Mouse (Mus musculus): ENCODE measurements around the gene Ncaph. TPM values are rescaled to one million over a fixed set of nuclear protein-coding genes. Genes with fewer than 3 reads are reported as not detected.

The Ncaph gene
- polyA plus RNA-seq, 1 experiment, result 6.1 TPM

DNA sequence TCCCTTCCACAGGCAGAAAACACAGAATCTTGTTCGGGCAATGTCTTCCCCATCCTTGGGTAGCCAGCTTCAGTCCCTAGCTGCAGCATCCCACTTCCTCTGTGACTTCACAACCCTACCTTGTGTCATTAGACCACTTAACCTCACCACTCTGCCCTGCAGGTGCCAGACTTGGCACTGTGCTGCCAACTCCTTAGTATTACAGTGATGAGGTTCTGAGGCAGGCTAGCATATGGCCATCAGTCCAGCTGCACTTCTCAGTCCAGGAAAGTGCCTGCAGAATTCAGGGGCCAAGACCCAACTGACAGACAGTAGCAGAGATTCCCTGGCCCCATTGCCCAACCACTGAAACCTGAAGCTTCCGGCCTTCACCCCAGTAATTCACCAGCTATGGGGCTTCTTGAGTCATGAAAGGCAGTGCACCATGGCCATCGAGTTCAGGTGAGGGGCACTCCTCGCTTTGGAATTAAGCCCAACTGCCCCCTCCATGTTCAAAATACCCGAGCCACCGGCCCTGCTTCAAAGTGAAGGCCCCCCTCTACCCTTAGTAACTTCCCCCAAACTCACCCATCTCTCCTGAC lies 8.9 kb upstream of the Ncaph start:
- no peaks in the 10 kb centered on the region for H3K27me3 ChIP-seq (ENCODE audit: control insufficient read depth, insufficient read depth, low read length)
- peak overlapping the region; percentile 39; the same call in 1 of the 2 replicates for H3K27ac ChIP-seq (ENCODE audit: control insufficient read depth, insufficient read depth, low read depth, low read length)
- H3K36me3 ChIP-seq (ENCODE audit: control insufficient read depth, insufficient read depth, low read length), result no peaks in the 10 kb centered on the region
- H3K4me3 ChIP-seq (ENCODE audit: control insufficient read depth, low read depth, low read length), result peak overlapping the region; percentile 90
- peaks cover 9% of the 10 kb centered on the region for H3K4me1 ChIP-seq (ENCODE audit: control insufficient read depth, insufficient read depth, low read length)
- TF ChIP-seq POLR2A (IDR thresholded peaks at IDR 0.05; ENCODE audit: control insufficient read depth, low read depth, low read length) (peak; percentile 71; the same call in 1 of the 2 replicates), CTCF (IDR thresholded peaks at IDR 0.05; ENCODE audit: control insufficient read depth, insufficient read depth, insufficient replicate concordance, low read depth, low read length) (no peak)

- H3K27me3 ChIP-seq (ENCODE audit: control insufficient read depth, insufficient read depth, low read length), result no peaks in the 10 kb centered on the region
- peaks cover 10% of the 10 kb centered on the region for H3K4me1 ChIP-seq (ENCODE audit: control insufficient read depth, insufficient read depth, low read length)
- TF ChIP-seq POLR2A (IDR thresholded peaks at IDR 0.05; ENCODE audit: control insufficient read depth, low read depth, low read length) (no peak), CTCF (IDR thresholded peaks at IDR 0.05; ENCODE audit: control insufficient read depth, insufficient read depth, insufficient replicate concordance, low read depth, low read length) (no peak)
- H3K36me3 ChIP-seq (ENCODE audit: control insufficient read depth, insufficient read depth, low read length), result no peaks in the 10 kb centered on the region
- peak overlapping the region; percentile 90 for H3K4me3 ChIP-seq (ENCODE audit: control insufficient read depth, low read depth, low read length)
- no peak overlapping the region for H3K27ac ChIP-seq (ENCODE audit: control insufficient read depth, insufficient read depth, low read depth, low read length)
Measured at GRCm38 (mm10) chr2:127142031-127142430, 8.3 kb upstream of the Ncaph start.

DNA sequence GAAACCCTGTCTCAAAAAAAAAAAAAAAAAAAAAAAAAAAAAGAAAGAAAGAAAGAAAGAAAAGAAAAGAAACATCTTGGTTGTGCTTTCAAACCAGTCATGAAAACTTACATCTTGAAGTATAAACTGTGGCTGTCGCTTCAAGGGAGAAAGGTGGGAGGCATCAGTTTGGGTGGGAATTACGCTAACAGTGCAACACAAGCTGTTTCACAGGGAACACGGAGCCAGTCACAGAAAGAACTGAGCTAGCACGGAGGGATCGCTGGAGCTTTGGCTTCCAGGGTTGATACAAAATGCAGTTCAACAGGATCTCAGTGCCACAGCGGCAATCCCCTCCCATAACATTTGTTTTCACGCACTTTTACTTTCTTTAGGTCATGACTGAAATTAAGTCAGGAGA lies 6.3 kb upstream of the Ncaph start:
- Histone ChIP-seq H3K27me3 (ENCODE audit: control insufficient read depth, insufficient read depth, low read length) (no peaks in the 10 kb centered on the region), H3K4me1 (ENCODE audit: control insufficient read depth, insufficient read depth, low read length) (peaks cover 16% of the 10 kb centered on the region), H3K27ac (ENCODE audit: control insufficient read depth, insufficient read depth, low read depth, low read length) (no peak overlapping the region), H3K4me3 (ENCODE audit: control insufficient read depth, low read depth, low read length) (peak overlapping the region; percentile 90), H3K36me3 (ENCODE audit: control insufficient read depth, insufficient read depth, low read length) (no peaks in the 10 kb centered on the region)
- no peak for TF ChIP-seq POLR2A (IDR thresholded peaks at IDR 0.05; ENCODE audit: control insufficient read depth, low read depth, low read length)
- no peak for TF ChIP-seq CTCF (IDR thresholded peaks at IDR 0.05; ENCODE audit: control insufficient read depth, insufficient read depth, insufficient replicate concordance, low read depth, low read length)

DNA sequence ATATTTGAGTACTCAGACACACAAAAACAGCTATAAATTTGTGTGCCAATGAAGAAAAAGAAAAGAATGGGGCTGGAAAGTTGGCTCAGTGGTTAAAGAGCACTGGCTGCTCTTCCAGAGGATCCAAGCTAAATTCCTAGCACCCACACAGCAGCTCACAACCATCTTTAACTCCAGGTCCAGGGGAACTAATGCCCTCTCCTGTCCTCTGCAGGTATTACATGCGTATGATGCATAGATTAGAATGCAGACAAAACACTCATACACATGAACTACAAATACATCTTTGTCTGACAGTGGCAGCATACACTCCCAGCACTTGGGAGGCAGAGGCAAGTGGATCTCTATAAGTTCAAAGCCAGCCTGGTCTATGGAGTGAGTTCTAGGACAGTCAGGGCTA lies 5.9 kb upstream of the Ncaph start:
- Histone ChIP-seq H3K4me3 (ENCODE audit: control insufficient read depth, low read depth, low read length) (no peak overlapping the region), H3K4me1 (ENCODE audit: control insufficient read depth, insufficient read depth, low read length) (peaks cover 16% of the 10 kb centered on the region), H3K27ac (ENCODE audit: control insufficient read depth, insufficient read depth, low read depth, low read length) (no peak overlapping the region), H3K27me3 (ENCODE audit: control insufficient read depth, insufficient read depth, low read length) (no peaks in the 10 kb centered on the region), H3K36me3 (ENCODE audit: control insufficient read depth, insufficient read depth, low read length) (no peaks in the 10 kb centered on the region)
- TF ChIP-seq POLR2A (IDR thresholded peaks at IDR 0.05; ENCODE audit: control insufficient read depth, low read depth, low read length) (no peak), CTCF (IDR thresholded peaks at IDR 0.05; ENCODE audit: control insufficient read depth, insufficient read depth, insufficient replicate concordance, low read depth, low read length) (no peak)

DNA sequence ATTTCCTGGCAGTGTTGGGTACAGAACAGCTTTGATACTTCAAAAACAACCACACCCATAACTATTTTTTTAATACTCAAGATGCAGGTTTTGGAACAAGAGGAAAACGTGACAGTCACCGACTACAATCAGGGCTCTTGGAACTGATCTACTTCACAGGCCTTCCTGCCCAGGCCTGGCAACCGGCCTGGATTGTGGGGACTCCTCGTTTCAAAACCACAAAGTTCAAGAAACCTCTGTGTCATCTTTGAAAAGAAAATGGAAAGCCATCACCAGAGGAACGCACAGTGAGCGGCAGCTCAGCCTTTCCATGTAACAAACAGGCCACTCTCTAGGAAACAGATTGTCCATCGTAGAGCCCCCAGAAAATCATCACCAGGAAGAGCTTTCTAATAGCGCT lies 5.3 kb upstream of the Ncaph start:
- H3K36me3 ChIP-seq (ENCODE audit: control insufficient read depth, insufficient read depth, low read length), result no peaks in the 10 kb centered on the region
- no peak for TF ChIP-seq POLR2A (IDR thresholded peaks at IDR 0.05; ENCODE audit: control insufficient read depth, low read depth, low read length)
- TF ChIP-seq CTCF (IDR thresholded peaks at IDR 0.05; ENCODE audit: control insufficient read depth, insufficient read depth, insufficient replicate concordance, low read depth, low read length), result no peak
- H3K4me1 ChIP-seq (ENCODE audit: control insufficient read depth, insufficient read depth, low read length), result peaks cover 16% of the 10 kb centered on the region
- H3K4me3 ChIP-seq (ENCODE audit: control insufficient read depth, low read depth, low read length), result no peak overlapping the region
- no peak overlapping the region for H3K27ac ChIP-seq (ENCODE audit: control insufficient read depth, insufficient read depth, low read depth, low read length)
- no peaks in the 10 kb centered on the region for H3K27me3 ChIP-seq (ENCODE audit: control insufficient read depth, insufficient read depth, low read length)

DNA sequence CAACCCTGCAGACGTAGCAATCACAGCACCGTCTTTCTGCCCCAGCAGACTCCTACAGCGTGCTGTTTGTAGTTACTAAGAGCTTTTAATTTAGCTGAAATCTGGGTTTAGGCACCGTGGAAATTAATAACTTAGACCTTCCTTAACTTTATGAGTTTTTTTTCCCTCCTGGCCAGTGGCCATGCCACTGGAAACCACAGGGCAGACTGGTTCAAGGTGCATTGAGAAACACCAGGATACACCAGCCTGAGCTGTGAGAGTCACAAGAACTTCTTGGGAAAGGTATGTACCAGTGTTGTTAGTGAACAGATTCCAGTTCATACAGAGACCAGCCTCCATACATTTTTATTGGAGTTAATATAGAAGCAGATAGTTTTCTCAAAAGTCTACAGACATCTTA lies 4.7 kb upstream of the Ncaph start:
- H3K27ac ChIP-seq (ENCODE audit: control insufficient read depth, insufficient read depth, low read depth, low read length), result no peak overlapping the region
- TF ChIP-seq POLR2A (IDR thresholded peaks at IDR 0.05; ENCODE audit: control insufficient read depth, low read depth, low read length), result no peak
- no peak for TF ChIP-seq CTCF (IDR thresholded peaks at IDR 0.05; ENCODE audit: control insufficient read depth, insufficient read depth, insufficient replicate concordance, low read depth, low read length)

DNA sequence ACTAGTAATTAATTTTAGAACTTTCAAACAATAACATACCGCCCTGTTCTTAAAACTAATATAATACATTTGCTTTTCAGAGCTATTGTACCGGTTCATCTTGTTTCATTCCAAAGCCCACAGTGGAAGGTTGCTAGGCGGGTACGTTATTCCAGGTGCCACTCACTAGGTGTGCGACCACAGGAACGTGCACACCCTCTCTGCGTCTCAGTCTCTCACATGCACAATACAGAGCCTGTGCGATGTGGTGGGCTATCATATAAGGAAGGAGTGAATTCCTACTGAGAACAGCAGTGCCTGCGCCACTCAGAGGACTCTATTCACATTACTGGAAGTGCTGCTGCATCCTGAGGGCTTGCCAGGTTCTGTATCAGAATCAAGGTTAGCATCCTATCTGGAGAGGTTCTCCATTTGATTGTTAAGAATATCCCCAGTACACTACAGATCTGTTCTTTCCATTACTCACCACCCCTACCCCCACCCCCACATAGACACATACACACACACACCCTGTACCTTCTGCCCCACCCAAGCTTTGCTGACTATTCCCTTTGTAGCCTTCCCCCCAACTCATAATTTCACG lies 4.2 kb upstream of the Ncaph start:
- H3K27ac ChIP-seq (ENCODE audit: control insufficient read depth, insufficient read depth, low read depth, low read length), result no peak overlapping the region

More for the DNA sequence above, 4.7 kb upstream of the Ncaph start:
- Histone ChIP-seq H3K4me1 (ENCODE audit: control insufficient read depth, insufficient read depth, low read length) (peaks cover 14% of the 10 kb centered on the region), H3K36me3 (ENCODE audit: control insufficient read depth, insufficient read depth, low read length) (no peaks in the 10 kb centered on the region), H3K4me3 (ENCODE audit: control insufficient read depth, low read depth, low read length) (no peak overlapping the region), H3K27me3 (ENCODE audit: control insufficient read depth, insufficient read depth, low read length) (no peaks in the 10 kb centered on the region)

More for the DNA sequence above, 4.2 kb upstream of the Ncaph start:
- Histone ChIP-seq H3K27me3 (ENCODE audit: control insufficient read depth, insufficient read depth, low read length) (no peaks in the 10 kb centered on the region), H3K4me3 (ENCODE audit: control insufficient read depth, low read depth, low read length) (no peak overlapping the region), H3K4me1 (ENCODE audit: control insufficient read depth, insufficient read depth, low read length) (peaks cover 17% of the 10 kb centered on the region), H3K36me3 (ENCODE audit: control insufficient read depth, insufficient read depth, low read length) (no peaks in the 10 kb centered on the region)
- TF ChIP-seq POLR2A (IDR thresholded peaks at IDR 0.05; ENCODE audit: control insufficient read depth, low read depth, low read length), result no peak
- TF ChIP-seq CTCF (IDR thresholded peaks at IDR 0.05; ENCODE audit: control insufficient read depth, insufficient read depth, insufficient replicate concordance, low read depth, low read length), result no peak; the same call in 1 of the 2 replicates

Measured in testis, adult 2 months (tissue).